Mouse (Mus musculus) thymus, adult 2 months (tissue): Measurements from ENCODE around the gene Arrdc5. TPM values are rescaled to one million over a fixed set of nuclear protein-coding genes. Genes with fewer than 3 reads are reported as not detected.

ENCODE experiments used
- DNase-seq: peaks from one replicate; pipeline ENCODE4 v3.0.0; 2021
- H3K27ac ChIP-seq: fragments of 200-500 bp; 2 replicates; pipeline ENCODE4 v1.5.1; 2012; ENCODE audit warnings: low read length, control low read depth; ENCODE audit not compliant: control insufficient read depth, insufficient read depth
- H3K27me3 ChIP-seq: fragments of 200-500 bp; 2 replicates; pipeline ENCODE4 v1.6.1; 2012; ENCODE audit warnings: mild to moderate bottlenecking, low read length, moderate library complexity, mixed read lengths; ENCODE audit not compliant: control insufficient read depth, insufficient read depth
- H3K36me3 ChIP-seq: fragments of 200-500 bp; 2 replicates; pipeline ENCODE4 v1.6.1; 2012; ENCODE audit warnings: mild to moderate bottlenecking, low read length, moderate library complexity; ENCODE audit not compliant: control insufficient read depth, insufficient read depth
- H3K4me1 ChIP-seq: fragments of 200-500 bp; replicated peaks from 2 replicates; pipeline ENCODE4 v1.6.1; 2012; ENCODE audit warnings: low read length; ENCODE audit not compliant: control insufficient read depth, insufficient read depth
- H3K4me3 ChIP-seq: fragments of 200-500 bp; 2 replicates; pipeline ENCODE4 v1.5.1; 2012; ENCODE audit warnings: mild to moderate bottlenecking, low read length, control low read depth, moderate library complexity; ENCODE audit not compliant: control insufficient read depth, insufficient read depth
- CTCF ChIP-seq: fragments of 200-500 bp; IDR thresholded peaks from 2 replicates; pipeline ENCODE4 v1.5.1; 2012; ENCODE audit warnings: mild to moderate bottlenecking, control low read depth, low read length, moderate library complexity, borderline replicate concordance; ENCODE audit not compliant: control insufficient read depth, poor library complexity, insufficient read depth; ENCODE audit errors: extremely low read depth
- POLR2A ChIP-seq: fragments of 200-500 bp; IDR thresholded peaks from 2 replicates; pipeline ENCODE4 v1.6.1; 2012; ENCODE audit warnings: mild to moderate bottlenecking, low read length, control low read depth, moderate library complexity; ENCODE audit not compliant: control insufficient read depth, poor library complexity, insufficient read depth; ENCODE audit errors: extremely low read depth
- WGBS: fragments of 180-500 bp; shearing (Covaris S2); methylation state at CpG from one replicate; pipeline ENCODE4 v1.1.7; 2018; 5-methylcytosine and 5-hydroxymethylcytosine counted together
- polyA plus RNA-seq: library from polyadenylated mRNA; depleted of rRNA; stranded (reverse); fragments of >200 nt; gene quantifications from 2 replicates; pipeline ENCODE4 v1.2.3, GENCODE M21; 2012

Gene Arrdc5
- polyA plus RNA-seq, 1 experiment = not detected

- 94% methylated on average over 1 of the region's 1 CpGs for WGBS
- no peaks in the 10 kb centered on the region for H3K27me3 ChIP-seq
- H3K4me3 ChIP-seq = no peak overlapping the region
- H3K4me1 ChIP-seq = peaks cover 34% of the 10 kb centered on the region
- no peak overlapping the region for H3K27ac ChIP-seq
- TF ChIP-seq POLR2A (no peak), CTCF (no peak)
- no peaks in the 10 kb centered on the region for H3K36me3 ChIP-seq
- no peak for DNase-seq
Measured at GRCm38 (mm10) chr17:56298238-56298637, 1.8 kb downstream of the Arrdc5 start.

- no peak overlapping the region for H3K4me3 ChIP-seq
- peak; percentile 28 for DNase-seq
- no peaks in the 10 kb centered on the region for H3K36me3 ChIP-seq
- H3K27me3 ChIP-seq = no peaks in the 10 kb centered on the region
- no peak for TF ChIP-seq CTCF
- TF ChIP-seq POLR2A = no peak
- 22% methylated on average over 1 of the region's 1 CpGs for WGBS
- H3K27ac ChIP-seq = no peak overlapping the region
- H3K4me1 ChIP-seq = peaks cover 46% of the 10 kb centered on the region
Measured at GRCm38 (mm10) chr17:56296201-56296600, 3.9 kb downstream of the Arrdc5 start.

GRCm38 (mm10) chr17:56294241-56294640 is 5.8 kb downstream of the Arrdc5 start:
- Histone ChIP-seq H3K36me3 (no peaks in the 10 kb centered on the region), H3K27me3 (no peaks in the 10 kb centered on the region), H3K4me3 (no peak overlapping the region), H3K4me1 (peaks cover 63% of the 10 kb centered on the region), H3K27ac (peak overlapping the region; percentile 98)
- peak; percentile 27 for DNase-seq
- WGBS = 96% methylated on average over 19 of the region's 19 CpGs
- TF ChIP-seq CTCF = 0 out of 2 replicates have a peak, but pooled peaks have one; percentile 38
- TF ChIP-seq POLR2A = no peak

GRCm38 (mm10) chr17:56293291-56293690 is 6.8 kb downstream of the Arrdc5 start:
- Histone ChIP-seq H3K4me3 (no peak overlapping the region), H3K4me1 (peaks cover 65% of the 10 kb centered on the region), H3K27me3 (no peaks in the 10 kb centered on the region), H3K27ac (peak overlapping the region; percentile 98), H3K36me3 (no peaks in the 10 kb centered on the region)
- TF ChIP-seq CTCF (0 out of 2 replicates have a peak, but pooled peaks have one; percentile 33), POLR2A (0 out of 2 replicates have a peak, but pooled peaks have one; percentile 40)
- peak; percentile 85 for DNase-seq
- 4% methylated on average over 1 of the region's 1 CpGs for WGBS

- Histone ChIP-seq H3K36me3 (no peaks in the 10 kb centered on the region), H3K27me3 (no peaks in the 10 kb centered on the region), H3K4me1 (peaks cover 67% of the 10 kb centered on the region), H3K27ac (peak within 1 kb of the TSS; percentile 98), H3K4me3 (no peak within 1 kb of the TSS)
- 35% methylated on average over 4 of the region's 4 CpGs for WGBS
- peak; percentile 36 for DNase-seq
- TF ChIP-seq POLR2A = no peak
- no peak for TF ChIP-seq CTCF
Measured at GRCm38 (mm10) chr17:56292531-56293222, 7.4 kb downstream of the Arrdc5 start, which contains the start of gene Plin3. TSS of gene Plin3 (minus strand) at chr17:56292873.

- no peak overlapping the region for H3K4me3 ChIP-seq
- peak; percentile 54 for DNase-seq
Measured at GRCm38 (mm10) chr17:56291826-56292475, 8.1 kb downstream of the Arrdc5 start.

More at GRCm38 (mm10) chr17:56291826-56292475, 8.1 kb downstream of the Arrdc5 start:
- 48% methylated on average over 7 of the region's 7 CpGs for WGBS
- peak overlapping the region; percentile 98 for H3K27ac ChIP-seq
- TF ChIP-seq CTCF (no peak), POLR2A (no peak)
- H3K4me1 ChIP-seq = peaks cover 67% of the 10 kb centered on the region
- no peaks in the 10 kb centered on the region for H3K36me3 ChIP-seq
- no peaks in the 10 kb centered on the region for H3K27me3 ChIP-seq
